In genomic region chr4:125915166-125915565, GRCm38 (mm10) we compare ENCODE assay signal across 11 mouse cellular contexts.
DNase-seq lines count a peak whose midpoint lies in the region; ATAC-seq and TF ChIP-seq lines count a peak whose summit lies in the region.
"Had no signal": no experiment of that assay in that cellular context is flagged by ENCODE, and none has a peak within 500 bp of the region (broad histone marks: within the 10 kb centered on the region; RNA-seq: fewer than 3 reads in every experiment).

No protein-coding gene starts in this region.

- no peaks in the 10 kb centered on the region for H3K9me3 ChIP-seq in hindbrain, embryonic 10.5 days
- no peaks in the 10 kb centered on the region for H3K9me3 ChIP-seq in hindbrain, embryonic 12.5 days (replicated peaks)
- no peaks in the 10 kb centered on the region for H3K9me3 ChIP-seq in midbrain, embryonic 14.5 days (ENCODE audit: control insufficient read depth, low read length)
- no peaks in the 10 kb centered on the region for H3K9me3 ChIP-seq in midbrain, embryonic 13.5 days
- no peaks in the 10 kb centered on the region for H3K9me3 ChIP-seq in intestine, embryonic 16.5 days (ENCODE audit: control insufficient read depth, low read length)
- H3K9me3 ChIP-seq: heart, embryonic 15.5 days; limb, embryonic 12.5 days had no signal

- peaks cover 84% of the 10 kb centered on the region for H3K27me3 ChIP-seq in hindbrain, embryonic 10.5 days (ENCODE audit: insufficient read depth, poor library complexity, severe bottlenecking)
- H3K27me3 ChIP-seq in hindbrain, embryonic 12.5 days = peaks cover 32% of the 10 kb centered on the region; the same call in 1 of the 2 replicates
- peaks cover under 1% of the 10 kb centered on the region; the same call in 1 of the 2 replicates for H3K27me3 ChIP-seq in midbrain, embryonic 14.5 days (ENCODE audit: control insufficient read depth, insufficient read depth, low read length)
- H3K27me3 ChIP-seq in midbrain, embryonic 13.5 days = peaks cover 30% of the 10 kb centered on the region
- H3K27me3 ChIP-seq in small intestine, adult 2 months (ENCODE audit: control insufficient read depth, insufficient read depth, low read length) = peaks cover 6% of the 10 kb centered on the region; the same call in 1 of the 2 replicates
- H3K27me3 ChIP-seq in intestine, embryonic 16.5 days (replicated peaks; ENCODE audit: control insufficient read depth, insufficient read depth, low read length) = peaks cover 6% of the 10 kb centered on the region; the same call in 1 of the 2 replicates

- H3K27ac ChIP-seq in hindbrain, embryonic 10.5 days = no peak overlapping the region
- H3K27ac ChIP-seq in hindbrain, embryonic 12.5 days = no peak overlapping the region
- H3K27ac ChIP-seq in midbrain, embryonic 14.5 days (replicated peaks; ENCODE audit: low read depth, low read length) = no peak overlapping the region
- no peak overlapping the region for H3K27ac ChIP-seq in midbrain, embryonic 13.5 days
- H3K27ac ChIP-seq in small intestine, adult 2 months (ENCODE audit: insufficient read depth, low read depth, low read length) = no peak overlapping the region
- no peak overlapping the region for H3K27ac ChIP-seq in intestine, embryonic 16.5 days (ENCODE audit: low read length)
- H3K27ac ChIP-seq: heart, embryonic 15.5 days; limb, embryonic 12.5 days had no signal

- H3K4me1 ChIP-seq in hindbrain, embryonic 10.5 days (replicated peaks) = peaks cover 56% of the 10 kb centered on the region
- H3K4me1 ChIP-seq in hindbrain, embryonic 12.5 days = peaks cover 30% of the 10 kb centered on the region
- peaks cover 9% of the 10 kb centered on the region; the same call in 1 of the 2 replicates for H3K4me1 ChIP-seq in midbrain, embryonic 14.5 days (ENCODE audit: control insufficient read depth, insufficient read depth, low read length)
- H3K4me1 ChIP-seq in midbrain, embryonic 13.5 days (replicated peaks) = peaks cover 32% of the 10 kb centered on the region
- H3K4me1 ChIP-seq in small intestine, adult 2 months (ENCODE audit: control insufficient read depth, insufficient read depth, insufficient read length, low read length) = no peaks in the 10 kb centered on the region
- H3K4me1 ChIP-seq in intestine, embryonic 16.5 days (ENCODE audit: control insufficient read depth, insufficient read depth, low read length) = no peaks in the 10 kb centered on the region
- H3K4me1 ChIP-seq: heart, embryonic 15.5 days had no signal

- 35% methylated on average over 8 of the region's 8 CpGs for WGBS in hindbrain, embryonic 10.5 days
- WGBS in hindbrain, embryonic 12.5 days = 30% methylated on average over 8 of the region's 8 CpGs
- WGBS in midbrain, embryonic 14.5 days = 38% methylated on average over 8 of the region's 8 CpGs
- WGBS in midbrain, embryonic 13.5 days = 39% methylated on average over 8 of the region's 8 CpGs
- 39% methylated on average over 8 of the region's 8 CpGs for WGBS in small intestine, adult 2 months
- WGBS in intestine, embryonic 16.5 days = 37% methylated on average over 8 of the region's 8 CpGs

- no peaks in the 10 kb centered on the region for H3K36me3 ChIP-seq in hindbrain, embryonic 10.5 days
- no peaks in the 10 kb centered on the region for H3K36me3 ChIP-seq in hindbrain, embryonic 12.5 days
- H3K36me3 ChIP-seq in midbrain, embryonic 14.5 days (ENCODE audit: control insufficient read depth, insufficient read depth, low read length) = no peaks in the 10 kb centered on the region
- H3K36me3 ChIP-seq in midbrain, embryonic 13.5 days = no peaks in the 10 kb centered on the region
- H3K36me3 ChIP-seq in small intestine, adult 2 months (ENCODE audit: control insufficient read depth, insufficient read depth, low read length) = no peaks in the 10 kb centered on the region
- no peaks in the 10 kb centered on the region for H3K36me3 ChIP-seq in intestine, embryonic 16.5 days (ENCODE audit: control insufficient read depth, insufficient read depth, low read length)
- H3K36me3 ChIP-seq: heart, embryonic 15.5 days; limb, embryonic 12.5 days had no signal

- H3K4me2 ChIP-seq in hindbrain, embryonic 12.5 days (replicated peaks) = no peak overlapping the region
- H3K4me2 ChIP-seq in midbrain, embryonic 14.5 days (ENCODE audit: low read length) = no peak overlapping the region
- no peak overlapping the region for H3K4me2 ChIP-seq in midbrain, embryonic 13.5 days (replicated peaks)
- H3K4me2 ChIP-seq in intestine, embryonic 16.5 days (ENCODE audit: low read depth, low read length) = no peak overlapping the region
- H3K4me2 ChIP-seq: heart, embryonic 15.5 days; limb, embryonic 12.5 days had no signal

- TF ChIP-seq CTCF in small intestine, adult 2 months (IDR thresholded peaks at IDR 0.05; ENCODE audit: extremely low read depth, insufficient read length, insufficient replicate concordance, low read depth, low read length) = peak; percentile 31; the same call in 1 of the 2 replicates

- no peak for TF ChIP-seq POLR2A in small intestine, adult 2 months (IDR thresholded peaks at IDR 0.05; ENCODE audit: low read depth, low read length)

- no peak for ATAC-seq in hindbrain, embryonic 12.5 days (ENCODE audit: low FRiP score)
- ATAC-seq in midbrain, embryonic 14.5 days (ENCODE audit: low FRiP score, low TSS enrichment) = no peak
- ATAC-seq in midbrain, embryonic 13.5 days = no peak
- ATAC-seq in intestine, embryonic 16.5 days = no peak

- H3K9ac ChIP-seq in hindbrain, embryonic 12.5 days = no peak overlapping the region
- H3K9ac ChIP-seq in midbrain, embryonic 14.5 days (replicated peaks; ENCODE audit: low read length) = no peak overlapping the region
- H3K9ac ChIP-seq in midbrain, embryonic 13.5 days (replicated peaks) = no peak overlapping the region
- no peak overlapping the region for H3K9ac ChIP-seq in intestine, embryonic 16.5 days (ENCODE audit: low read depth, low read length)
- H3K9ac ChIP-seq: heart, embryonic 15.5 days; limb, embryonic 12.5 days had no signal

- DNase-seq in hindbrain, embryonic 10.5 days (ENCODE audit: low spot score) = peak; percentile 52
- peak; percentile 73 for DNase-seq in midbrain, embryonic 14.5 days
- DNase-seq in embryo, embryonic 10.5 days (ENCODE audit: low spot score) = peak; percentile 76
- no peak for DNase-seq in spleen, postnatal 36 days (ENCODE audit: low spot score in 2 of 2)
- DNase-seq: adrenal gland, postnatal 14 days had no signal

- H3K4me3 ChIP-seq in hindbrain, embryonic 10.5 days = no peak overlapping the region
- H3K4me3 ChIP-seq in hindbrain, embryonic 12.5 days = no peak overlapping the region
- no peak overlapping the region for H3K4me3 ChIP-seq in midbrain, embryonic 14.5 days (replicated peaks; ENCODE audit: low read depth, low read length)
- no peak overlapping the region for H3K4me3 ChIP-seq in midbrain, embryonic 13.5 days (replicated peaks)
- no peak overlapping the region for H3K4me3 ChIP-seq in small intestine, adult 2 months (ENCODE audit: low read depth, low read length)
- H3K4me3 ChIP-seq in intestine, embryonic 16.5 days (ENCODE audit: low read length) = no peak overlapping the region
- H3K4me3 ChIP-seq: heart, embryonic 15.5 days; limb, embryonic 12.5 days had no signal

Comparison
In these comparisons a context has a peak if more than half of its experiments do, and no peak if none do; other contexts are left out.
1. DNase-seq: peak in hindbrain, embryonic 10.5 days (single experiment), midbrain, embryonic 14.5 days (single experiment) and embryo, embryonic 10.5 days (single experiment); none in spleen, postnatal 36 days (0 of 2).